Mouse (Mus musculus): ENCODE measurements around the gene Map3k5. TPM values are rescaled to one million over a fixed set of nuclear protein-coding genes. Genes with fewer than 3 reads are reported as not detected.
A peak's percentile ranks its signal among the peaks of the same experiment; 100 is the strongest.

Map3k5 gene
- 3.2 and 4.2 TPM in 2 replicates for polyA plus RNA-seq (2014; fragmentation: Nextera tagmentation; extraction: Ambion mirVana)

DNA sequence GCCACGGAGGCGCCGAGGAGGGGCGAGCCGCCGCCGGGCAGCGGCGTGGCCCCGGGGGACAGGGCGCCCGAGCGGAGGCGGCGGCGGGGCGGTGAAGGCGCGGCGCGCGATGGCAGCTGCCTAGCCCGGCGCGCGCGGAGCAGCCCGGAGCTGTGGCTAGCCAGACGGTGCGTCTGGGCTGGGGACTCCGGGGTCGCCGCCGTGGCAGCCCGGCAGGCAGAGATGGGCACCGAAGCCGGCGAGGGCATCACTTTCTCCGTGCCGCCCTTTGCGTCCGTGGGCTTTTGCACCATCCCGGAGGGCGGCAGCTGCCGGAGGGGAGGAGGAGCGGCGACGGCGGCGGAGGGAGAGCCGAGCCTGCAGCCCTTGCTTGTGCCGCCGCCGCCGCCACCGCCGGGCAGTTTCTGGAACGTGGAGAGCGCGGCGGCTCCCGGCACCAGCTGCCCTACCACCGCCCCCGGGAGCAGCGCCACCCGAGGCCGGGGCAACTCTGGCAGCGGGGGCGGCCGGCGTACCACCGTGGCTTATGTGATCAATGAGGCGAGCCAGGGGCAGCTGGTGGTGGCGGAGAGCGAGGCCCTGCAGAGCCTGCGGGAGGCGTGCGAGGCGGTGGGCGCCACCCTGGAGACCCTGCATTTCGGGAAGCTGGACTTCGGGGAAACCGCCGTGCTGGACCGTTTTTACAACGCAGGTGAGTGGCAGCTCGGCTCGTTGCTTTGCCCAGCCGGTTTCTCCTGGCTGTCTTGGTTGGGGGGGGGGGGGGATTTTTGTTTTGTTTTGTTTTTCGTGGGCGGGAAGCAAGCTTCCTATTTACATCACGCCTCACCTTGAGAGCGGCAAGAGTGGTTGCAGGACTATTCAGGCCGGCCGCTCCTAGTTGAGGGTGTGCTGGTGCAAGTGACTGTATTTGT lies at the start of gene Map3k5:
TSS of gene Map3k5 (plus strand) at position 89 of the 911 bp plus-strand sequence.
- 0 out of 2 replicates have a peak, but pooled peaks cover 7% of the 10 kb centered on the region for H3K27me3 ChIP-seq (ENCODE audit: control insufficient read depth, insufficient read depth, low read length)
- under 1% methylated on average over 84 of the region's 95 CpGs for WGBS (ENCODE audit: insufficient replicate concordance)
- peaks cover 21% of the 10 kb centered on the region for H3K4me1 ChIP-seq (ENCODE audit: control insufficient read depth, insufficient read depth, low read length)
- ATAC-seq (replicated peaks; ENCODE audit: insufficient number of reproducible peaks, low FRiP score, low TSS enrichment) = peak; percentile 52
- peak within 1 kb of the TSS; percentile 95 for H3K4me2 ChIP-seq
- peak within 1 kb of the TSS; percentile 84 for H3K4me3 ChIP-seq (ENCODE audit: low read depth, low read length)
- no peaks in the 10 kb centered on the region for H3K9me3 ChIP-seq (replicated peaks; ENCODE audit: control insufficient read depth, low read length)
- H3K27ac ChIP-seq (ENCODE audit: low read depth, low read length) = peak within 1 kb of the TSS; percentile 93
- H3K9ac ChIP-seq (ENCODE audit: low read depth, low read length) = peak within 1 kb of the TSS; percentile 85
- H3K36me3 ChIP-seq (ENCODE audit: control insufficient read depth, insufficient read depth, low read length) = no peaks in the 10 kb centered on the region

DNA sequence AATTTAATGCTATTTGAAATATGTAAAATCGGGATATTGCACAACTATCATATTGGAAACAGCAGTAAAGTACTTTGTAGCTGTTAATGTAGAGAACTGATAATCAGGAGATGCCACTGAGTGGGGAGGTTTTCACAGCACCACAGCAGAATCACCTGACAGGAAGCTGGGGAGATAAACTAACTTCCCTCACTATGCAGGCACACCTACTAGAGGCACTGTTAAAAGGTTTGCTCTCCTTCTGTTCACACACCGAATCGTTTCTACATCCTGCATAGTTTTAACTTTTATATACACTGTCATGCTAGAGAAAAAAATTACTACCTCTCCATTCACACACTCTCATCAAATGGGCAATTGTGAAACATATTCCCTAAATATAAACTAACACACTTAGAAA lies 48.0 kb upstream of the Map3k5 start:
- no peak for ATAC-seq (replicated peaks; ENCODE audit: insufficient number of reproducible peaks, low FRiP score, low TSS enrichment)
- WGBS (ENCODE audit: insufficient replicate concordance) = 71% methylated on average over 3 of the region's 3 CpGs
- Histone ChIP-seq H3K27ac (ENCODE audit: low read depth, low read length) (no peak overlapping the region), H3K4me1 (ENCODE audit: control insufficient read depth, insufficient read depth, low read length) (no peaks in the 10 kb centered on the region), H3K27me3 (ENCODE audit: control insufficient read depth, insufficient read depth, low read length) (no peaks in the 10 kb centered on the region), H3K36me3 (ENCODE audit: control insufficient read depth, insufficient read depth, low read length) (no peaks in the 10 kb centered on the region; the same call in 1 of the 2 replicates), H3K4me3 (ENCODE audit: low read depth, low read length) (no peak overlapping the region), H3K4me2 (no peak overlapping the region), H3K9me3 (replicated peaks; ENCODE audit: control insufficient read depth, low read length) (no peaks in the 10 kb centered on the region), H3K9ac (ENCODE audit: low read depth, low read length) (no peak overlapping the region)

DNA sequence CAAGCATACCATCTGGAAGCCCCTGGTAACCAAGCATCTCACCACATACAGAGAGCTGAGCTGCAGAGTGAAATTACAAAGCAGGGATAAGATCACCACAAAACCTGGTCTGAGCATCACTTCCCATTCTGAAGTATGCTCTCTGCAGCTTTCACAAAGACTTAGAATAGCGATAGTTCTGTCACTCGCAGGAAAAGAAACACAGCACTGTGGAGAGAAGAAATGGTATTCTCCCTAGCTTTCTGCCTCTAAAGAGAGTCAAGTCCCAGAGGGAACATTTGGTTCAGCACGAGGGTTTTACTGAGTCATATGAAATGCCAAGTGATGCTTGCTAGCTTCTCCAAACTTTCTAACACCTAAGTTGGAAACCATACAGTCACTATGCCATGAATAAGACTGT lies 44.4 kb upstream of the Map3k5 start:
- no peak overlapping the region for H3K27ac ChIP-seq (ENCODE audit: low read depth, low read length)
- H3K4me3 ChIP-seq (ENCODE audit: low read depth, low read length) = no peak overlapping the region
- no peaks in the 10 kb centered on the region for H3K4me1 ChIP-seq (ENCODE audit: control insufficient read depth, insufficient read depth, low read length)
- no peak for ATAC-seq (replicated peaks; ENCODE audit: insufficient number of reproducible peaks, low FRiP score, low TSS enrichment)
- no peak overlapping the region for H3K4me2 ChIP-seq
- H3K9me3 ChIP-seq (replicated peaks; ENCODE audit: control insufficient read depth, low read length) = no peaks in the 10 kb centered on the region
- H3K9ac ChIP-seq (ENCODE audit: low read depth, low read length) = no peak overlapping the region
- WGBS (ENCODE audit: insufficient replicate concordance) = 85% methylated on average over 3 of the region's 3 CpGs
- no peaks in the 10 kb centered on the region for H3K27me3 ChIP-seq (ENCODE audit: control insufficient read depth, insufficient read depth, low read length)
- H3K36me3 ChIP-seq (ENCODE audit: control insufficient read depth, insufficient read depth, low read length) = no peaks in the 10 kb centered on the region; the same call in 1 of the 2 replicates

DNA sequence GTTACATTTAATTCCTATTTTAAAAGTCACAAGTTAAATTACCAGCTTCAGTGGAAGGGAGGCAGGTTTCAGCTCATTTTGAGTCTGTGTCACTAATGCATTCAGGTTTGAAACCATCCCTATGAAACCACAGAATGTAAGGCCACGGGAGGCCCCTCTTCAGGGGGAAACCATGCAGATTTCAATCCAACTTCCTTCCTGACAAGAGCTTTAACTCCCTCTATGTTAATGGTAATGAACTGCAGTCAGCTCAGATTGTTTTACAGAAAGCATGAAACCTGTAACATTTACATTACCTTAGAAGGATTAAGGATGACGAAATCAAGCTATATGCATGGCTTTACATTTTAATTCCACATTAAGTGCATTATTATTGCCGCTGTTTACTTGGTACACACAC lies 42.6 kb upstream of the Map3k5 start:
- H3K9me3 ChIP-seq (replicated peaks; ENCODE audit: control insufficient read depth, low read length) = no peaks in the 10 kb centered on the region
- no peak overlapping the region for H3K4me3 ChIP-seq (ENCODE audit: low read depth, low read length)
- no peak overlapping the region for H3K4me2 ChIP-seq
- no peaks in the 10 kb centered on the region for H3K27me3 ChIP-seq (ENCODE audit: control insufficient read depth, insufficient read depth, low read length)
- no peaks in the 10 kb centered on the region; the same call in 1 of the 2 replicates for H3K36me3 ChIP-seq (ENCODE audit: control insufficient read depth, insufficient read depth, low read length)
- WGBS (ENCODE audit: insufficient replicate concordance) = 59% methylated on average over 3 of the region's 3 CpGs
- no peaks in the 10 kb centered on the region for H3K4me1 ChIP-seq (ENCODE audit: control insufficient read depth, insufficient read depth, low read length)
- H3K27ac ChIP-seq (ENCODE audit: low read depth, low read length) = no peak overlapping the region
- no peak overlapping the region for H3K9ac ChIP-seq (ENCODE audit: low read depth, low read length)
- ATAC-seq (replicated peaks; ENCODE audit: insufficient number of reproducible peaks, low FRiP score, low TSS enrichment) = no peak

DNA sequence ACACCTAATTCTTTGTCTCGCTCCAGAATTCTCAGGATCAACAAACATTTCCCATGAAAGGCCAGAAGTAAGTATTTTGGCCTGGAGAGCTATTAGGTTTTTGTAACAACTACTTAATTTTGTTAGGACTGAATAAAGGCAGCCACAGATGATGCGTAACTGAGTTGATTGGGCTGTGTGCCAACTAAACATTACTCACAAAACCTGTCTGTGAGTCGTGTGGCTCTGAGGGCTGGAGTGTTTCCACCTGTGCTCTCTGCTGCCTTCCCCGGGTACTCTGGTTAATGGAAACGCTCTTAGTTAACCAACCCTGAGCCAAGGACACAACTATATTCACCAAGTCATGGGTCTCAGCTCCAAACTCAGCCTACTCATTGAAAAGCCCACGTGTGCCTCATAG lies 41.1 kb upstream of the Map3k5 start:
- H3K4me1 ChIP-seq (ENCODE audit: control insufficient read depth, insufficient read depth, low read length) = no peaks in the 10 kb centered on the region
- no peaks in the 10 kb centered on the region for H3K27me3 ChIP-seq (ENCODE audit: control insufficient read depth, insufficient read depth, low read length)
- no peak for ATAC-seq (replicated peaks; ENCODE audit: insufficient number of reproducible peaks, low FRiP score, low TSS enrichment)
- no peaks in the 10 kb centered on the region; the same call in 1 of the 2 replicates for H3K36me3 ChIP-seq (ENCODE audit: control insufficient read depth, insufficient read depth, low read length)
- H3K9me3 ChIP-seq (replicated peaks; ENCODE audit: control insufficient read depth, low read length) = no peaks in the 10 kb centered on the region
- no peak overlapping the region for H3K9ac ChIP-seq (ENCODE audit: low read depth, low read length)
- H3K4me3 ChIP-seq (ENCODE audit: low read depth, low read length) = no peak overlapping the region
- WGBS (ENCODE audit: insufficient replicate concordance) = 72% methylated on average over 6 of the region's 6 CpGs
- no peak overlapping the region for H3K27ac ChIP-seq (ENCODE audit: low read depth, low read length)
- H3K4me2 ChIP-seq = no peak overlapping the region

DNA sequence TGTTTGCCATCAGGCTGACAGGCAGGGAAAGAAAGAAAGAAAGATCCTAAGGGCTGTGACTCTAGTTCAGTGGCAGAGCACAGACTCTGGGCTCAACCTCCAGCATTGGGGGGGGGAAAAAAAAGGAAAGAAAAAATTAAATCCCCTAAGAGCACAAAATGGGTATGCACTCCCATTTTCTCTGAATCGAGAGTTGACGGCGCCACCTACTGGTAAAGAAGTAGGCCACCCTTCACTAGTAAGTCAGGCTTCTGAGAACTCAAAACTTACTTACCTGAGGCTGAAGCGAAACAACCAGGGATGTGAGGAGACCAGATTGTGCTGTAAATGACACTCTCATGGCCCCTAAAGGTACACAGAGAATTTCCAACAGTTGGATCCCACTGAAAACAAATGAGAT lies 40.3 kb upstream of the Map3k5 start:
- no peaks in the 10 kb centered on the region for H3K4me1 ChIP-seq (ENCODE audit: control insufficient read depth, insufficient read depth, low read length)
- ATAC-seq (replicated peaks; ENCODE audit: insufficient number of reproducible peaks, low FRiP score, low TSS enrichment) = no peak

DNA sequence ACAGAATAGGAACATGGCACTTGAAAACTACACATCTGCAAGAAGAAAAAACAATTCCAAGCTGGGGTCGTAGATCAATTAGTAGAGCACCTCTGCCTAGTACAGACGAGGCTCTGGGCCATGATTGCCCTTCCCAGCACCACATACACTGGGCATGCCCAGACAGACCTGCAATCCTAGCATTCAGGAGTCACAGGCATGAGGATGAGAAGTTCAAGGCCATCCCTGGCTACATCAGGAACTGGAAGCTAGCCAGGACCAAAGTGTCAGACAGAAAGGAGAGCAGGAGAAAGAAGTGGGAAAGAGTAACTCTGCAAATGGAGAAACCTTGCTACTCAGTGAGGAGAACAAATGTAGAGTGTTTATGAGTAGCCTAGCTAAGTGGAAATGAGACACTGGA lies 34.1 kb upstream of the Map3k5 start:
- no peak for ATAC-seq (replicated peaks; ENCODE audit: insufficient number of reproducible peaks, low FRiP score, low TSS enrichment)
- no peak overlapping the region for H3K9ac ChIP-seq (ENCODE audit: low read depth, low read length)
- 63% methylated on average over 2 of the region's 2 CpGs for WGBS (ENCODE audit: insufficient replicate concordance)

More for the DNA sequence above, 40.3 kb upstream of the Map3k5 start:
- Histone ChIP-seq H3K4me3 (ENCODE audit: low read depth, low read length) (no peak overlapping the region), H3K4me2 (no peak overlapping the region), H3K27ac (ENCODE audit: low read depth, low read length) (no peak overlapping the region), H3K27me3 (ENCODE audit: control insufficient read depth, insufficient read depth, low read length) (no peaks in the 10 kb centered on the region), H3K9me3 (replicated peaks; ENCODE audit: control insufficient read depth, low read length) (no peaks in the 10 kb centered on the region), H3K36me3 (ENCODE audit: control insufficient read depth, insufficient read depth, low read length) (no peaks in the 10 kb centered on the region; the same call in 1 of the 2 replicates), H3K9ac (ENCODE audit: low read depth, low read length) (no peak overlapping the region)
- WGBS (ENCODE audit: insufficient replicate concordance) = 12% methylated on average over 4 of the region's 4 CpGs

DNA sequence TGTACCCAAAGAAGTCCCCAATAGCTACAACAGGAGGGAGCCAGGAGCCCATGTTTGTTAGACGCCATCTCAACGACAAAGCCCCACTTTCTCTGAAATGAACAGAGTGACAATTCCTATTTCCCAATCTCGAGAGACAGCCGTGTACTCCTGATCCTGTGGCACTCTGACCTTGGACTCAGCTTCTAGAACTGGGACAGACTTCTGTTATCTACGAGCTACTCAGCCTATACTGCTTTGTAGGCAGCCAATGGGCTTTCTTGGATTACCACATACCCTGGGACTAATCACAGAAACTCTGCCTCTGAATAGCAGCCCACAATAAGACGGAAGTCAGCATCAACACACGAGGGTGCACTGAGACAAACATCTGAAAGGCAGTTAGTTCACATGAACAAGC lies 32.3 kb upstream of the Map3k5 start:
- Histone ChIP-seq H3K27ac (ENCODE audit: low read depth, low read length) (no peak overlapping the region), H3K4me2 (no peak overlapping the region), H3K9me3 (replicated peaks; ENCODE audit: control insufficient read depth, low read length) (no peaks in the 10 kb centered on the region), H3K36me3 (ENCODE audit: control insufficient read depth, insufficient read depth, low read length) (no peaks in the 10 kb centered on the region), H3K9ac (ENCODE audit: low read depth, low read length) (no peak overlapping the region), H3K4me1 (ENCODE audit: control insufficient read depth, insufficient read depth, low read length) (no peaks in the 10 kb centered on the region), H3K4me3 (ENCODE audit: low read depth, low read length) (no peak overlapping the region), H3K27me3 (ENCODE audit: control insufficient read depth, insufficient read depth, low read length) (no peaks in the 10 kb centered on the region)
- no peak for ATAC-seq (replicated peaks; ENCODE audit: insufficient number of reproducible peaks, low FRiP score, low TSS enrichment)
- 76% methylated on average over 7 of the region's 7 CpGs for WGBS (ENCODE audit: insufficient replicate concordance)

More for the DNA sequence above, 34.1 kb upstream of the Map3k5 start:
- Histone ChIP-seq H3K9me3 (replicated peaks; ENCODE audit: control insufficient read depth, low read length) (no peaks in the 10 kb centered on the region), H3K36me3 (ENCODE audit: control insufficient read depth, insufficient read depth, low read length) (no peaks in the 10 kb centered on the region), H3K27me3 (ENCODE audit: control insufficient read depth, insufficient read depth, low read length) (no peaks in the 10 kb centered on the region), H3K27ac (ENCODE audit: low read depth, low read length) (no peak overlapping the region), H3K4me3 (ENCODE audit: low read depth, low read length) (no peak overlapping the region), H3K4me1 (ENCODE audit: control insufficient read depth, insufficient read depth, low read length) (no peaks in the 10 kb centered on the region), H3K4me2 (no peak overlapping the region)

All from heart, embryonic 11.5 days (tissue).